Mouse (Mus musculus) MEL-GATA-1-ER (cell line): ENCODE results near the gene E130208F15Rik.

Experiments used
- DNase-seq: peaks from one replicate; pipeline ENCODE4 v3.0.0-alpha.2; 2012; ENCODE audit warnings: low read depth; ENCODE audit errors: extremely low read depth

Gene E130208F15Rik

GRCm38 (mm10) chr7:30333436-30333835 lies 11.9 kb downstream of the E130208F15Rik start:
- DNase-seq: peak; percentile 85

- no peak for DNase-seq
Observed at GRCm38 (mm10) chr7:30334563-30334962, 13.0 kb downstream of the E130208F15Rik start.

- DNase-seq: no peak
Observed at GRCm38 (mm10) chr7:30335688-30336087, 14.1 kb downstream of the E130208F15Rik start.

- DNase-seq: peak; percentile 63
Observed at GRCm38 (mm10) chr7:30336384-30336783, 14.8 kb downstream of the E130208F15Rik start.

GRCm38 (mm10) chr7:30339432-30340109 lies 18.0 kb downstream of the E130208F15Rik start:
- no peak for DNase-seq

GRCm38 (mm10) chr7:30346635-30347379 lies 25.3 kb downstream of the E130208F15Rik start:
- DNase-seq: no peak

GRCm38 (mm10) chr7:30347828-30348227 lies 26.3 kb downstream of the E130208F15Rik start:
- DNase-seq: peak; percentile 17

- peak; percentile 39 for DNase-seq
Observed at GRCm38 (mm10) chr7:30353279-30353822, 31.8 kb downstream of the E130208F15Rik start.

GRCm38 (mm10) chr7:30354059-30354458 lies 32.5 kb downstream of the E130208F15Rik start:
- DNase-seq: no peak

GRCm38 (mm10) chr7:30358378-30359186 lies 37.0 kb downstream of the E130208F15Rik start:
- DNase-seq: no peak

GRCm38 (mm10) chr7:30359276-30359865 lies 37.8 kb downstream of the E130208F15Rik start:
- DNase-seq: no peak

- DNase-seq: no peak
Observed at GRCm38 (mm10) chr7:30360028-30360427, 38.5 kb downstream of the E130208F15Rik start.

- no peak for DNase-seq
Observed at GRCm38 (mm10) chr7:30362652-30363343, 41.3 kb downstream of the E130208F15Rik start, which contains the start of gene Lrfn3. Gene Lrfn3, minus strand, starts transcription at chr7:30362772.

- DNase-seq: no peak
Observed at GRCm38 (mm10) chr7:30363344-30363738, 41.8 kb downstream of the E130208F15Rik start.

GRCm38 (mm10) chr7:30367466-30367865 lies 45.9 kb downstream of the E130208F15Rik start:
- no peak for DNase-seq
